Mouse (Mus musculus) kidney, postnatal 25 days (tissue): ENCODE results near the gene Ticrr.

Experiments used
- DNase-seq, 2 experiments: peaks; one replicate each; pipeline ENCODE4 v3.0.0; 2021; ENCODE audit warnings: mixed read lengths in 2 of 2

The Ticrr gene

DNA sequence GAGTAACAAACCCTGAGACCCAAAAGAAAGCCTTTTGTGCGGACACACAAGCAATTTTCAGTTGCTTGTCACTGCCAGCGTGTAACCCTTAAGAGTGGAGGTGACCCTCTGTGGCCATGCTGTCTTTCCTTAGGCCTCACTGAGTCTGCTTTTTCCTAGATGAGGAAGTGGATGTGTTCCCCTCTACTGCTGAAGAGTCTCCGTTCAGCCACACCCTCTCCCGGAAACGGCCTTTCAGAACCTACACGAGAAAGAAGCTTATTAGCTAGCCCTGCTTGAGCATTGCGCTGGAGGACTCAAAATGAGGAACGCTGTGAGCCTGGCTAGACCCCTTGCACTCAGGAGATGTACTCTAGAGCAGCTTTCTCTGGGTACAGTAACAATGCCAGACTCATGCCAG lies 36.5 kb downstream of the Ticrr start:
- DNase-seq: no peak

- no peak for DNase-seq
These were observed 42.8 kb downstream of the Ticrr start for GRCm38 (mm10) chr7:79702755-79703154.

DNA sequence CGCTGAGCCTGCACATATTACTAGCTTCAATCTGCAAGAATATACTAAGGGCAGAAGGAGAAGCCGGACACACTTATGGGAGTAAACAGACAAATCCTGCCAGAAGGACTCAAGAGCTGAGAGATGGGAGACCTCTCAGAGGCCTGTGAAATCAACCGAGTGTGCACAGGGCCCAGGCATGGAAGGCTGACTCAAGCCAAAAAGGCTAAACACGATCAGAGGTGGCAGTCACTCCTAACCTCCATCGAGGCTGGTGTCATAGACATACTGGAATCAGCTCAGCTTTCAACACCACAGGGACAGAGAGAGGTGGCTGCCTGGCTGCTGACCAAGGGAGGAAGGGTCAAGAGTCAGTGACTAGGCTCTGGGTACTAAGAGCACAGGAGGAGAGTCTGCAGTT lies 45.2 kb downstream of the Ticrr start:
- DNase-seq: no peak

DNA sequence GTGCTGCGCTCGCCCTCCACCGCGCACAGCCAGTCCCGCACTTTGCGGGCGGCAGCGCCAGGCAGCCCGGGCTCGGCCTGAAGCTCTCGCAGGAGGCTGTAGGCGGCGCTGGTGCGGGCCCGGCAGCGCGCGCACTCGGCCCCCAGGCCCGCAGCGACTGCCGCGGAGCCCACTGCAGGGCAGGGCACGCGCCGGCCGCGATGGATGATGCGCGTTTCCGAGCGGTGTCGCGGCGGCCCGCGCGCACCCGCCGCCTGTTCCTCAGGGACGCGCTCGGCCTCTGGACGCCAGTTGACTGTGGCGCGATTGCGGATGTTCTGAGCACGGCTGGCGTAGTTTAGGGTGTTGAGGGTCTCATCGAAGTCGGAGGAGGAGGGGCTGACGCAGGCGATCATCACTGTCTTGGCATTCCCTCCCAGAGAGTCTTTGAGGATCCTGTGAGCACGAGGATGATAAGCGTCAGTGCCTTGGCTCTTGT lies 50.2 kb downstream of the Ticrr start:
- DNase-seq: peak in 1 of 2 experiments; percentile 33

DNA sequence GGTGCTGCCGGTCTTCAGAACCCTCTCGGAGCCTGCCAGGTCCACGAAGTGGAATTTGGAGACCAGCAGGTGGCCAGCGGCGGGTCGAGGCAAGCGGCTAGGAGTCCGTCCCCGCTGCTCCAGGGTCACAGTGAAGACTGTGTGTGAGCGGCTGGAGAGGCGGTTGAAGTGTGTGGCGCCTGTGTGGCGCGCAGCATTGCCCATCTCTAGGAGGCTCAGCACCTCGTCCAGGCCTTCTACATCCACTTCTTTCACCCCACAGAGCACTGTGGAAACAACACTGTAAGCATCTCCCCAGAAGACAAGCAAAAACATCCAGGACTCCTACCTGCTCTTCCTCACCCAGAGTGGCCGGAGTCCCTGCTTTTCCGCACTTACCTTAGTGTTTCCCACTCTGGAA lies 50.8 kb downstream of the Ticrr start:
- DNase-seq: peak in 1 of 2 experiments; percentile 35

DNA sequence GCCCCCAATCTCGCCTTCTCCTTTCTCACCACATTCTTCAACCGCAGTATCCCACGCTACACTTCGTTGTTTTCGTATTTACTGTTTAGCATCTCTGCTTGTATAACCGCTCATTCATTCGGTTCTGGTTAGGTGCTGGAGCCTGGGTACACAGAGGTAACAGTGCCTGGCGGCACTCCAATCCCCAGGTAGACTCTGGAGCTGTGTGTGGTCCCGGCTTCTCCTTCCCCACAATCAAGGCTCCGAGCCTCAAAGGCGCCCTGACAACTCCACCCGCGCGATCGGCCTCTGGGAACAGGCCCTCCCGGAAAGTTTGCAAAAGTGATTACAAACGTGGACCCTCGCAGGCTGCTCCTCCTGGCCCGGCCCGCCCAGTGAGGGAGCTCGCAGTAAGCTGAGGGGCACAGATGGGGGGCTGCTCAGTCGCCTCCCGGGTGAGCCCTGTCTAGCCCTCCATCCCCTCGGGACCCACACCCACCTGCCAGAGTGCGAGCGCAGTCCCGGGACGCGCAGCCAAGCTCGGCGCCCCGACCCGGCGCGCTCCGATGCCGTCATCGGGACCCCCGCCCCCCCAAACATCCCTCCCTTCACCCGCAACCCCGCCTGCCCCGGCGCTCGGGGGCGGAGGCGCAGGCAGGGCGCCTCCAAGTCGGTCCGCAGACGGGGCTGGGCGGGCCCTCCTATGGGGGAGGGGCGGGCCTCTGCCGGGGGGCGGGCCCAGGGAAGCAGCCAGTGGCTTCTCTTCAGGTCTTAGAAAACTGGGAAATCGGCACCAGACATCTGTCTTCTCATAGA lies 55.4 kb downstream of the Ticrr start, which contains the start of gene Kif7:
Gene Kif7 (minus strand): TSS at position 534 of the 795 bp plus-strand sequence.
- peak; percentile 81 to 90 for DNase-seq

DNA sequence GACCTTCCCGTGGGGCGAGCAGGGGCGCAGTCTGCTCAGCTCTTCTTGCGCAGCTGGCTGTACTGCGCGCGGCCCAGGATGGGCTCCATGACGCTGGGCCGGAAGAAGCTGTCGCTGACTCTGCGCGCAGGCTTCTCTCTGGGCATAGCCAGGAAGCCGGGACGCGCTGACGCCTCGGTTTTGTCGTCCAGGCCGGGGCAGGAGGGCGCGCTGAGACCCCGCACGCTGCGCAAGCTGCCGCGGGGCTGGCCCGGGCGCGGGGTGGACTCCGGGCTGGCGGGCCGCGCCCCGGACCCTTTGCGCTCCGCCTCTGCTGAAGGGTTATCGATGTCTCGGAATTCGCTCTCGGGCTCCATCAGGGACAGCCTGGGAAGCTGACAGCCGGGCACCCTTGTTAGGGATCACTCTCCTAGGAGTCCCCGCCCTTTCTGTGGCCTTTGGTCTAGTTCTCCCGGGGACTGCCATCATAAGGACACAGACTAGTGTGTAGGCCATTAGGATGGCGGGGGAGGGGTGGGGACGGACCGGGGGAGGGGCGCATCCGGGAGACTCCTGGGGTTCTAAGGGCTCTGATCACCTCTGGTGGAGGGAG lies 61.5 kb downstream of the Ticrr start:
- peak; percentile 52 to 70 for DNase-seq

DNA sequence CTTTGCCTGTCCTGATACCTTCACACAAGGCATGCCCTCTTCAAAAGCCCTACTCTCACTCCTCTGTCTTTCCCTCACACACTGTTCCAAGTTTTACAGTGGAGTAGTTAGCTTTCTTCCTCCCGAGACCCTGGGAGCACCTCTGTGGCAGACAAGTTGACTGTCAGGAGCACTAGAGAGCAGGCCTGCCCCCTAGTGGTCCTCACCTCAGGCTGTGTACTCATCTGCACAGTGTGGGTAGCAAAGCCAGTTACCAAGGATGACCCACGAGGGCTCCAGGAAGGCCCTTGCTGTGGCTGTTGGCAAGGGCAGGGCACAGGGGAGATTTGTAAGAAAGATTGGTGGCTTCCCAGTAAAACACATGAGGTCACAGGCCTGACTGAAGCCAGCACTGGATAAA lies 67.1 kb downstream of the Ticrr start:
- peak; percentile 74 to 86 for DNase-seq

DNA sequence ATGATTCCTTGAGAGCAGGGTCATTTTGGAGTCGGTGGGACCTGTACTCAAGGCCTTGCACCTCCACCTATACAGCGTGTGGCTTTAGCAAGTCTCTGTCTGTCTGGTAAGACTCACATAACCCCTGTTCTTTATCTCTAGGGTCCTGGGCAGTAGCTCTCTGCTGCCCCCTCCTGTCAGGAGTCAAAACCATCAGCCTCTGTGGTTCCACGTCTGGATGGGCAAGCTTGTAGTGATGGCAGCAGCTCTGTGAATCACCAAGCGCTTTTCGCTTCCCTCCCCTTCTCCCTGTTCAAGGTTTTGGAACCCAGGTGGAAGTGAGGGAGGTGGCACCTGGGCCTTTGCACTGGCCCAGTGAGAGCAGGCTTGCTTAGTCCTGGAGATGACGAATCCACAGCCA lies 68.2 kb downstream of the Ticrr start:
- DNase-seq: peak; percentile 64 to 66

GRCm38 (mm10) chr7:79729169-79729568 lies 69.2 kb downstream of the Ticrr start:
- DNase-seq: peak; percentile 68 to 76

DNA sequence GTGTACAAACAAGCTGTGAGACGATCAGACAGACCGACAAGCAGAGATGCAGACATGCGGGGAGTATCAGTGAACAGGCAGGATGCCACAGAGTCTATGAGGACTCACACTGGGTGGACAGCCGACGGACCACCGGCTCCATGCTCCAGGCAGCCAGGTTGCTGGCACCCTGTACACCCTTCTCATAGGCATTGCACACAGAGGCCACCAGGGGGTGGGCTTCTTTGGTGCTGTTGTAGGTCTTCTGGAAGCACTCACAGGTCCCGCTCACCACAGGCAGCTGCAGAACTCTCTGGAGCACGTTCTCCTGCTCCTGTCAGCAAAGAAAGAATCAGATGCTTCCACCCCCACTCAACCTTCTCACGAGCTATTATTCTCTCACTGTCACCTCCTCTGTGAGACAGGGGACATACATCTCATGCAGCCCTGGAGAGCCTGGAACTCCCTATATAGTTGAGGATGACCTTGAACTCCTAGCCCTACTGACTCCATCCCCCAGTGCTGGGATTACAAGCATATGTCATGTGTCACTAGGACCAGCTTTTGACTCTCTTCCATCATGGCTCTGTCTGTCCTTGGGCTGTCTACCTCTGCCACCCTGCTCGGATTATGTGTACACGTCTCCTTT lies 69.9 kb downstream of the Ticrr start:
- DNase-seq: peak in 1 of 2 experiments; percentile 53

DNA sequence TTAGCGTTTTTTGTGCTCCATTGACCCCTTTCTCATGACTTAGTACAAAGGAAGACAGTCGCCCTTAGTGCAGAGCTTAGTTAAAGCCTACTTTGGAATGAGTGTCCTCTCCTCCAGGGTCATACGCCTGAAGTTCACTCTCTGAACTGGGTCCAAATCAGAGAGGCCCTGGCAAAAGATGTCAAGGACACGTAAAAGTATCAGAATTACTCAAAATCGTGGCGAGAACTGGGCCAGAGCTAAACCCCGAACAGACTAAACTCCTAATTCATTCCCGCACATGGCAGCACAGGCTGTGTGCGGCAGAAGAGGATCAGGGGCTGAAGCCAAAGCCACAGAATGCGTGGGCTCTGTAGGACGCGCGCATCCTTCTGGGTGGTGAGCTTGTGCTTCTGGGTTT lies 71.4 kb downstream of the Ticrr start:
- DNase-seq: peak in 1 of 2 experiments; percentile 26

GRCm38 (mm10) chr7:79732622-79733021 lies 72.6 kb downstream of the Ticrr start, which contains the start of gene Plin1:
TSS of gene Plin1 (minus strand) at chr7:79732903.
- no peak for DNase-seq

DNA sequence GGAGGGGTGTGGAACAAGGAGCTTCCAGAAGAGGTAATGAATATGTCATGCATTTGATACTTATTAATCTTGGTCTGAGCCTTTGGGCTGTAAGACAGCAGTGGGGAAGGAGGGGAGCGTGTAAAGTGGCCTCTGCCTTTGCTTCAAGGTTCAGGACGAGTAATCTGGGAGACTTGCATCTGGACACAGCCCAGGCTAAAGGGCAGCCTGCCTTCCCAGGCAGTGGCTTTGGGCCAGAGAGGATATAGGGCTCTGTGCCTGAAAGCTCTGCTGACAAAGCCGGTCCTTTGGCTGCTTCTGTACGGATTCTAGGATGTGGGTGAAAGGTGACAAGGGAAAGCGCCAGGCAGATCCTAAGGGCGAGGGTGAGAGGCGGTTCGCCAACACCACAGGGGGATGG lies 74.6 kb downstream of the Ticrr start:
- peak; percentile 86 to 96 for DNase-seq

DNA sequence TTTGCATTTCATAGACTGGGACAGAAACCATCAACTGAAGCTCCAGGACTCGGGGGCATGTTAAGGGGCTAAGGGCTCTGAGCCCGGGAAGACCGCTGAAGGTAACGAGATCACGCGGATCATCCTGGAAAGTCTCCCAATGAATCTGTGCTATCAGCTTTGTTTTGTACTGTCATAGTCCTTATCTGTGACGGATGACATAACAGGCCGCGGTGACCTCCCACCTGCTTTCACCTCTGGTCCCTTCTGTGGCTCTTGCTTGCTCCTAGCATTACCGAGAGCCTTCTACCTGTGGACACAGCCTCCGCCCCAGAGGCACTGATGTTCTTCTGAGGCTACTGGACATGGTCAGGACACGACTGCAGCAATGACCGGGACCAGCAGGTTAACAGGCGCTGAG lies 76.5 kb downstream of the Ticrr start:
- no peak for DNase-seq

DNA sequence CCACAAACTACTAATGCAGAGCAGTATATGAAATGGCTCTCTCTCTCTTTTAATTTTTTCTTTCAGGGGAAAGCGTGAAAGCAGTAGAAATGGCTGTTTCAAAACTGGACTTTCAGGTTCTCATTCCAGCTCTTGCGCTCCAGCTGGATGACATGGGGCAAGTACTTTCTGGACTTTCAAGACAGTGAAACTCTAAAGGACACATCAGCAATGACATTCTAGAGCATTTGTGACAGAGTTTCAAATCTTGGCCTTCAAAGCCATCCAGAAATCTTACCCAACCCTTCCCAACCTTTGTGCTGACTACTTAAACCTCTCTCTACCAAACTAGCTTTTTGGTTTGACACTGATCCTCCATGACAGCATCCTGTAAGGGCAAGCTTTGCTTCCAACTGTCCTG lies 78.9 kb downstream of the Ticrr start:
- no peak for DNase-seq

DNA sequence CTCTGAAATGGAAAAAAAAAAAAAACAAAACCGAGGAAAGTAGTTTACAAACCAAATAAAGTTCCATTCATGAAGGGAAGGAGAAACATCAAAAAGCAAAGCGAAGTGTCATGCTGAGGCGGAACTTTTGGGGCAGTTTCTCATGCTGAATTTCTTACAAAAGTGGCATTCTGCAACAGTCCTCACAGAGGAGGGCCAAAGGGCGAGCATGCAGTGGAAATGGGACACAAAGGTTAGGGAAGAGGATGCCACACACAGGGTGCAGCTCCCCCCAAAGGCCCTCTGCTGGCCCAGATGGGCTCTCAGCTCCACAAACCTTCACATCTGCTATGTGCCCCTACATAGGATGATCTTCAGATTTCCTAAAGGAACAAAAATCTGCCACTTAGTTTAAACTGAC lies 80.3 kb downstream of the Ticrr start:
- DNase-seq: peak; percentile 20 to 58

GRCm38 (mm10) chr7:79742277-79742658 lies 82.3 kb downstream of the Ticrr start:
- no peak for DNase-seq

DNA sequence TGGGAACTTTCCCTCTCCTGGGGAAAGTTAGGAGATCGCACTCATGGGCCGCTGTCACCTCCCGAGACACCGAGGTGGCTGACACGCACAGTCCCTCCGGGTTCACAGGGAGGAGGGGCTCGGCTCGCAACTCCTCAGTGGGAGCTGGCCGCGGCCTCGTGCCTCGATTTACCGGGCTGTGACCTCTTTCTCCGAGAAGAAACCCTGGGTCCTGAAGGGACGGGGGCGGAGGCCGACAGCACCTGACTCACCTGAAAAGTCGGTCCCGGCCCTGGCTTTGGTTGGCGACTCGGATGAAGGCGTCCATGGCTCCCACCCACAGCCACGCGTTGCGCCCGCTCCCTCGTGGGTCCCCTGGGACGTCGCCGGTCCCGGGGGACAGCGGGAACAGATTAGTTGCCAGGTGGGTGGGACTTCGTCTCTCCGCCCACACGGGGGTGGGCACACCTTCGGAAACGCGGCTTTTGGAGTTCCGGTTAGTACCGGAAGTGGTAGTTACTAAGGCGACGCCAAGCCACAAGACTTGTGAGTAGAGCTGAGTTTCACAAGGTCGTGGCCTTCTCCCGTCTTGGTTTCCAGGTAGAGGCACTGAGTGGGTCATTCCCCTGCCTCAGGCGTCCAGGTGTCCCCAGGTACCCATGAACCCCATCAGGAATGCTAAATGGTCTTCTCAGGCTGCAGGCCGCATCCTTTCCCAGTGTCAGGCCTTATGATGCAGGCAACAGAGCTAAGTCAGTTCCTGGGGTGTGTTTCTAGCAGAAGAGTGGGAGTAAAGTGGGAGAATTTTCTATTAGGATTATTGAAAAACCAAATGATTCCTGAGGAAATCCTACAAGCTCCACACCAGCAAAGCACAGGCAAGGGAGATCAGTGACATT lies 82.9 kb downstream of the Ticrr start, which contains the start of the genes Pex11a and Wdr93:
Gene Pex11a (minus strand): TSS at position 473 of the 878 bp plus-strand sequence.
Gene Wdr93 (plus strand): TSS at position 505 of the 878 bp plus-strand sequence.
- peak; percentile 87 to 93 for DNase-seq

GRCm38 (mm10) chr7:79744051-79744450 lies 84.1 kb downstream of the Ticrr start:
- DNase-seq: no peak

DNA sequence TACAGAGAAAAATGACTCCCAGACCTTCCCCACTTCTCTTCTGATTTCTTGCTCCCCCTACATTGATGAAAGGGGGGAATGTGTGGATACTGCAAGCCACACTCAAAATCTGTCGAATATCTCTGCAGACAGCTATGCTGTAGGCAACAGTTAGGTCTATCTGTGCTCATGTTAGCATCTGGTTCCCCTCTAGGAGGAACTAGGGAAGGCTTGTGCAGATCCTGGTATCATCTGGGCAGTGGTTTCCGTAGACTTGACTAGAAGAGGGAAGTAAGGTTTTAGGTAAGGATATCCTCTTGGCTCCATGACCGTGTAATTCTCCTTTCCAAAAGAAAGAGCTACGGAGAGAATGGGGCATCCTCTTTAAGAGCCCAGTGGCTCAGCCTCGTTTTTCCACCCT lies 84.6 kb downstream of the Ticrr start:
- no peak for DNase-seq

- no peak for DNase-seq
These were observed 87.7 kb downstream of the Ticrr start for GRCm38 (mm10) chr7:79747659-79748058.
